In the genomic region with DNA sequence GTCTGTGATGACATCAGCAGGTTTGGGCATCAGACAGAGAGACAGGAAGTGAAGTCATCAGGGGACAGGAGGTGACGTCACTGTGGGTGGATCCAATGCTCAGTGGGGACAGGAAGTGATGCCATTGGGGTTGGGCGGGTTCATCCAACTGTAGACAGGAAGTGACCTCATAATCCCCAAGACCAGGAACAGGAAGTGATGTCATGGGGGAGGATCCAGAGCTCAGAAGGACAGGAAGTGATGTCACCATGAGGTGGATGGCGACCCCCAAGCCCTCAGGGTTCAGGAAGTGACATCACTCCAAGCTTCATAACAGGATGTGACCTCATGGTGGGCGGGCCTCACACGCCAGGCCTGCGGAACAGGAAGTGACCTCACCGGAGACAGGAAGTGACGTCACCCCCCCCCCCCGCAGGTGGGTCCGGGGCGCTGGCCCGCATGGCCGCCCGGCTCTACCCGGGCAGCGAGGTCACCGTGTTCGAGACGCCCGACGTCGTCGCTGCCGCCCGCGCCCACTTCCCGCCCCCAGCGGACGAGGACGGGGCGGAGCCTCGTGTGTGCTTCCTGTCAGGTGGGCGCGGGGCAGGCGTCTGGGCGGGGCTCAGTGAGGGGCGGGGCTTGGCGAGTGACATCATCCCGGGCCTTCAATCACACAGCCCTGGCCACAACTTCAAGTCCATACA, we compare ENCODE assay signal across 12 mouse cellular contexts. TPM values are rescaled to one million over a fixed set of nuclear protein-coding genes. Genes with fewer than 3 reads are reported as not detected.
DNase-seq lines count a peak whose midpoint lies in the region; ATAC-seq and TF ChIP-seq lines count a peak whose summit lies in the region.
"Had no signal": no experiment of that assay in that cellular context is flagged by ENCODE, and none has a peak within 500 bp of the region (broad histone marks: within the 10 kb centered on the region; RNA-seq: fewer than 3 reads in every experiment).

No protein-coding gene starts in this region.

- peaks cover 50% of the 10 kb centered on the region for H3K9me3 ChIP-seq in limb, embryonic 11.5 days (ENCODE audit: control insufficient read depth, low read length)
- peaks cover 50% of the 10 kb centered on the region for H3K9me3 ChIP-seq in limb, embryonic 10.5 days (replicated peaks)
- peaks cover 16% of the 10 kb centered on the region for H3K9me3 ChIP-seq in ES-E14 (ENCODE audit: control insufficient read depth, insufficient read depth, low read depth, low read length)
- H3K9me3 ChIP-seq in hindbrain, embryonic 13.5 days = peaks cover 39% of the 10 kb centered on the region
- H3K9me3 ChIP-seq in midbrain, postnatal 0 days (ENCODE audit: low read length) = peaks cover 22% of the 10 kb centered on the region

- H3K36me3 ChIP-seq in limb, embryonic 11.5 days (ENCODE audit: control insufficient read depth, insufficient read depth, low read length) = peaks cover 11% of the 10 kb centered on the region; the same call in 1 of the 2 replicates
- H3K36me3 ChIP-seq in limb, embryonic 10.5 days = peaks cover 52% of the 10 kb centered on the region
- H3K36me3 ChIP-seq in ES-E14 (ENCODE audit: control insufficient read depth, insufficient read depth, low read length, poor library complexity, severe bottlenecking) = peaks cover 15% of the 10 kb centered on the region; the same call in 1 of the 2 replicates
- peaks cover 43% of the 10 kb centered on the region for H3K36me3 ChIP-seq in hindbrain, embryonic 13.5 days
- peaks cover 7% of the 10 kb centered on the region; the same call in 1 of the 2 replicates for H3K36me3 ChIP-seq in midbrain, postnatal 0 days (ENCODE audit: insufficient read depth, low read length)

- H3K4me2 ChIP-seq in limb, embryonic 11.5 days (ENCODE audit: low read depth, severe bottlenecking) = no peak overlapping the region
- no peak overlapping the region for H3K4me2 ChIP-seq in hindbrain, embryonic 13.5 days
- no peak overlapping the region for H3K4me2 ChIP-seq in midbrain, postnatal 0 days (ENCODE audit: low read depth, low read length, poor library complexity, severe bottlenecking)
- H3K4me2 ChIP-seq: embryonic facial prominence, embryonic 13.5 days had no signal

- in situ Hi-C loops in ES-E14 (cut with MboI; ENCODE audit: low sequenced_read_pairs in 2 of 2, unreplicated experiment in 2 of 2) = no loop called here

- H3K4me1 ChIP-seq in limb, embryonic 11.5 days (ENCODE audit: control insufficient read depth, insufficient read depth, low read length) = no peaks in the 10 kb centered on the region
- H3K4me1 ChIP-seq in limb, embryonic 10.5 days = no peaks in the 10 kb centered on the region
- H3K4me1 ChIP-seq in ES-E14 (ENCODE audit: control insufficient read depth in 2 of 2, insufficient read depth in 2 of 2, low read length in 2 of 2, poor library complexity in 1 of 2) = no peaks in the 10 kb centered on the region
- H3K4me1 ChIP-seq in hindbrain, embryonic 13.5 days (replicated peaks) = no peaks in the 10 kb centered on the region
- H3K4me1 ChIP-seq in midbrain, postnatal 0 days (ENCODE audit: insufficient read depth, low read length) = no peaks in the 10 kb centered on the region
- H3K4me1 ChIP-seq: embryonic facial prominence, embryonic 13.5 days had no signal

- DNase-seq in limb, embryonic 11.5 days (ENCODE audit: low spot score) = no peak
- DNase-seq in limb, embryonic 10.5 days (ENCODE audit: low spot score) = no peak
- no peak for DNase-seq in ES-E14 (ENCODE audit: low read depth, low spot score)
- no peak for DNase-seq in midbrain, postnatal 0 days (ENCODE audit: low spot score)
- DNase-seq in spleen, postnatal 4 days (ENCODE audit: low spot score in 2 of 2) = no peak
- no peak for DNase-seq in layer of hippocampus, adult 11-12 months (ENCODE audit: low spot score)
- DNase-seq: kidney, adult 18-20 months had no signal

- ATAC-seq in limb, embryonic 11.5 days (ENCODE audit: insufficient number of reproducible peaks, low FRiP score, low TSS enrichment, low read depth) = peak; percentile 18; the same call in 1 of the 2 replicates
- peak; percentile 25; the same call in 1 of the 2 replicates for ATAC-seq in hindbrain, embryonic 13.5 days (ENCODE audit: low FRiP score)
- peak; percentile 42 for ATAC-seq in midbrain, postnatal 0 days (ENCODE audit: low FRiP score)

- no peak overlapping the region for H3K9ac ChIP-seq in limb, embryonic 11.5 days (ENCODE audit: low read length)
- no peak overlapping the region for H3K9ac ChIP-seq in ES-E14 (ENCODE audit: insufficient read depth, low read depth, low read length, poor library complexity, severe bottlenecking)
- H3K9ac ChIP-seq in hindbrain, embryonic 13.5 days = no peak overlapping the region
- no peak overlapping the region for H3K9ac ChIP-seq in midbrain, postnatal 0 days (replicated peaks; ENCODE audit: low read length, poor library complexity, severe bottlenecking)
- H3K9ac ChIP-seq: embryonic facial prominence, embryonic 13.5 days had no signal

- 96% methylated on average over 35 of the region's 39 CpGs for WGBS in limb, embryonic 11.5 days
- 96% methylated on average over 39 of the region's 39 CpGs for WGBS in limb, embryonic 10.5 days
- 98% methylated on average over 30 of the region's 39 CpGs for WGBS in hindbrain, embryonic 13.5 days
- 96% methylated on average over 37 of the region's 39 CpGs for WGBS in midbrain, postnatal 0 days

- TF ChIP-seq CTCF in midbrain, postnatal 0 days (IDR thresholded peaks at IDR 0.05) = no peak

- no peaks in the 10 kb centered on the region for H3K27me3 ChIP-seq in limb, embryonic 11.5 days (ENCODE audit: control insufficient read depth, insufficient read depth, low read length)
- H3K27me3 ChIP-seq in limb, embryonic 10.5 days (ENCODE audit: low read depth, poor library complexity, severe bottlenecking) = no peaks in the 10 kb centered on the region
- H3K27me3 ChIP-seq in hindbrain, embryonic 13.5 days = no peaks in the 10 kb centered on the region
- H3K27me3 ChIP-seq in midbrain, postnatal 0 days (ENCODE audit: insufficient read depth, low read length) = no peaks in the 10 kb centered on the region
- H3K27me3 ChIP-seq: embryonic facial prominence, embryonic 13.5 days had no signal

- no peak overlapping the region for H3K4me3 ChIP-seq in limb, embryonic 11.5 days (ENCODE audit: low read depth, low read length)
- no peak overlapping the region for H3K4me3 ChIP-seq in limb, embryonic 10.5 days
- no peak overlapping the region for H3K4me3 ChIP-seq in ES-E14 (ENCODE audit: insufficient read depth in 1 of 2, low read depth in 1 of 2, low read length in 2 of 2, poor library complexity in 1 of 2, severe bottlenecking in 1 of 2)
- H3K4me3 ChIP-seq in hindbrain, embryonic 13.5 days = no peak overlapping the region
- H3K4me3 ChIP-seq in midbrain, postnatal 0 days (ENCODE audit: low read depth, low read length) = no peak overlapping the region
- H3K4me3 ChIP-seq: embryonic facial prominence, embryonic 13.5 days had no signal

- H3K27ac ChIP-seq in limb, embryonic 11.5 days (replicated peaks; ENCODE audit: low read depth, low read length) = no peak overlapping the region
- no peak overlapping the region for H3K27ac ChIP-seq in limb, embryonic 10.5 days
- peak overlapping the region; percentile 48; the same call in 1 of the 2 replicates for H3K27ac ChIP-seq in ES-E14 (ENCODE audit: insufficient read depth, low read depth, low read length, poor library complexity, severe bottlenecking)
- H3K27ac ChIP-seq in hindbrain, embryonic 13.5 days = no peak overlapping the region
- no peak overlapping the region for H3K27ac ChIP-seq in midbrain, postnatal 0 days (ENCODE audit: low read depth, low read length)
- H3K27ac ChIP-seq: embryonic facial prominence, embryonic 13.5 days; macrophage had no signal

TF ChIP-seq in ES-E14, 5 proteins besides CTCF, POLR2A, EP300 and RAD21:
- no peak for TF ChIP-seq CHD2 (IDR thresholded peaks at IDR 0.05; ENCODE audit: low read depth, low read length)
- no peak for TF ChIP-seq ZNF384 (IDR thresholded peaks at IDR 0.05; ENCODE audit: low read depth, low read length)
- TF ChIP-seq MAFK (IDR thresholded peaks at IDR 0.05; ENCODE audit: insufficient read depth, low read depth, low read length) = no peak
- no peak for TF ChIP-seq ZC3H11A (IDR thresholded peaks at IDR 0.05; ENCODE audit: borderline replicate concordance, low read depth, low read length)
- TF ChIP-seq HCFC1 (IDR thresholded peaks at IDR 0.05; ENCODE audit: borderline replicate concordance, insufficient read depth, low read length) = no peak

RNA-seq across cellular contexts. Expression of a gene that starts 3.6 kb away (rescaled TPM):
- polyA plus RNA-seq in limb, embryonic 11.5 days (2014; fragmentation: Nextera tagmentation; extraction: Ambion mirVana) = not detected in 2 replicates
- polyA plus RNA-seq in limb, embryonic 10.5 days (2016; fragmentation: Nextera tagmentation; extraction: Ambion mirVana) = not detected in 2 replicates
- total RNA-seq in ES-E14 (2012; rRNA removed) = not detected in 2 replicates
- not detected in 2 replicates for polyA plus RNA-seq in hindbrain, embryonic 13.5 days (2015; fragmentation: Nextera tagmentation; extraction: Ambion mirVana)
- not detected in 2 replicates for total RNA-seq in midbrain, postnatal 0 days (2014; rRNA removed)
- polyA plus RNA-seq in midbrain, postnatal 0 days (2015; fragmentation: Nextera tagmentation; extraction: Ambion mirVana) = not detected in 2 replicates
- total RNA-seq: adrenal gland, postnatal 36 days had no signal
- polyA plus RNA-seq: embryonic facial prominence, embryonic 13.5 days; macrophage; stomach, embryonic 14.5 days had no signal
